Mouse (Mus musculus): ENCODE measurements around the gene Cactin.
A peak's percentile ranks its signal among the peaks of the same experiment; 100 is the strongest.

The Cactin gene

GRCm38 (mm10) chr10:81319741-81320549 lies 958 bp upstream of the Cactin start:
- peak; percentile 98 for DNase-seq

- DNase-seq = no peak
These were observed 533 bp downstream of the Cactin start for GRCm38 (mm10) chr10:81321436-81321835.

DNA sequence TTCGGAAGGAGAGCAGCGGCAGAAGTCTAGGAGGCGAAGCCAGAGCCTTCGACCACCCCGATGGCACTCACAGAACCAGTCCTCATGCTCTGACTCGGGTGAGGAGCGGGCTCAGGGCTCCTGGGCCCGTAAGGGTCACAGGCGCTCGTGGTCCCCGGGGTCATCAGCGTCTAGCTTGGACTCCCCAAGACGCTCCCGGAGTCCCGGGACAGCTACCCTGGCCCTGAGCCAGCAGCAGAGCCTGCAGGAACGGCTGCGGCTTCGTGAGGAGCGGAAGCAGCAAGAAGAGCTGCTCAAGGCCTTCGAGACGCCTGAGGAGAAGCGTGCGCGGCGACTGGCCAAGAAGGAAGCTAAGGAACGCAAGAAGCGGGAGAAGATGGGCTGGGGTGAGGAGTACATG lies 1.5 kb downstream of the Cactin start:
- peak; percentile 34 for DNase-seq

GRCm38 (mm10) chr10:81323141-81323775 lies 2.4 kb downstream of the Cactin start:
- no peak for DNase-seq

- DNase-seq = no peak
These were observed 3.1 kb downstream of the Cactin start for GRCm38 (mm10) chr10:81323791-81324530.

- DNase-seq = no peak
These were observed 4.3 kb downstream of the Cactin start for GRCm38 (mm10) chr10:81325176-81325575.

- DNase-seq = no peak
These were observed 4.9 kb downstream of the Cactin start for GRCm38 (mm10) chr10:81325781-81326180.

- DNase-seq = peak; percentile 54
These were observed 6.0 kb downstream of the Cactin start for GRCm38 (mm10) chr10:81326858-81327257.

DNA sequence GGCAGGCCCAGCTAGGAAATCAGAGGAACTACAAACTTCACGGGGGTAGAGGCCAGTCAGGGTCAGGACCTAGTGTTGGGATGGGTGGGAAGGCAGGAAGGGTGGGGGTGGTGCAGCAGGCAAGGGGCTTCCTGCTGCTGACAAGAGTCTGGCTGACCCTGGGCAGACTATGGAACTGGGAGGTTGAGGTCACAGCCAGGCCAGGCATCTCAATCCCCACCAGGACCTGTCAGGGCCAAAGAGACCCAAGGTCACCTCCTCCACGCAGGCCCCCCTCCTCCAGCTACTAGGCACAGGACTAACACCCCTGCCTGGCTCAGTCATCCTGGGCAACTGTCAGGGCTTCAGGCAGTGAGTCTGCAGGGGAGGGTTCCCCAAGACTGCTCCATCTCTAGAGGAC lies 7.1 kb downstream of the Cactin start:
- no peak for DNase-seq

- peak; percentile 92 for DNase-seq
These were observed 7.5 kb downstream of the Cactin start, which contains the start of gene Tbxa2r for GRCm38 (mm10) chr10:81328386-81328785. Gene Tbxa2r (plus strand): TSS chr10:81328731.

DNA sequence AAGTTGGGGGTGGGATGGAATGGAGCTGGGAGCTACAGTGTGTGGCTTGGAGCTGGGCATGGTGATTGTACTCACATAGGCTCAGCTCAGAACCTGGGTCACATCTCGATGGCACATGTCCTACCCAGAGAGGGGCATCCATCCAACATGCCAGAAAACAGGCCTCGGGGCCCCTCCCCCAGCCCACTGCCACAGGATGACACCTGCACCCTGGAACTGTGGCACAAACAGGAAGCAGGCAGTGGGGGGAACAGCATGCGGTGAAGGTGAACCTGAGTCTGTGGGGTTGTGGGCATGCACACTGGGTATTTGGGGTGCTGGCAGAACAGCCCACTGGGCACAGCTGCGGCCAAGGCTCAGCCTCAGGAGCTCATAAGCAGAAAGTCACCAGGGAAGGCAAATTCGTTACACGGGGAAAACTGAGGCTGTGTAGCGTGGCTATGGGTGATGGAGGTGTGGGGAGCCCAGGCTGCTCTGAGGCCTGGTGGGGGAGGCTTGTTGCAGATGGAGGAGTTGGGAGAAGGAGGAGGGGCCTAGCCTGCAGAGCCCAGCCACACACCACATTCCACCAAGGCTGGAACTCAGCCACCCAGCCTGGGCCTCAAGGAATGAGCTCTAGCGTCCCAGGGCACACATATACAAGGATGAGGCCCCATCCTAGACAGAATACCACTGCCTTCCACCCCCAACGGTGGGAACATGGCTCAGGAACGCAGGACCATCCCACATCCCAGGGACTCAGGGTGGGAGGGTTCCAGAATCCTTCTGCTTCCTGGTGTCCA lies 8.5 kb downstream of the Cactin start:
- peak; percentile 91 for DNase-seq

GRCm38 (mm10) chr10:81330007-81330406 lies 9.1 kb downstream of the Cactin start:
- peak; percentile 56 for DNase-seq

DNA sequence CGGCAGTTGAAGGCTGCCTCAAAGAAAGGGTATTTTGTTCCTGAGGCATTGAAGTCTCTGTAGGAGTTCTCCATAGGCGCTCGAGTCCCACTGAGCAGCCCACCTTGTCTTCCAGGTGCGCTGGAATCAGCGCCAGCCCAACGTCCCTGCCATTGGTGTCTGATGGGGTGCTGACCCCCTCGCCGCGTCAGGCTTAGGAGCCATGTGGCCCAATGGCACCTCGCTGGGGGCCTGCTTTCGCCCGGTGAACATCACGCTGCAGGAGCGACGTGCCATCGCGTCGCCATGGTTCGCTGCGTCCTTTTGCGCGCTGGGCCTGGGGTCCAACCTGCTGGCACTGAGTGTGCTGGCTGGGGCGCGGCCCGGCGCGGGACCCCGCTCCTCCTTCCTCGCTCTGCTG lies 11.4 kb downstream of the Cactin start:
- DNase-seq = no peak

DNA sequence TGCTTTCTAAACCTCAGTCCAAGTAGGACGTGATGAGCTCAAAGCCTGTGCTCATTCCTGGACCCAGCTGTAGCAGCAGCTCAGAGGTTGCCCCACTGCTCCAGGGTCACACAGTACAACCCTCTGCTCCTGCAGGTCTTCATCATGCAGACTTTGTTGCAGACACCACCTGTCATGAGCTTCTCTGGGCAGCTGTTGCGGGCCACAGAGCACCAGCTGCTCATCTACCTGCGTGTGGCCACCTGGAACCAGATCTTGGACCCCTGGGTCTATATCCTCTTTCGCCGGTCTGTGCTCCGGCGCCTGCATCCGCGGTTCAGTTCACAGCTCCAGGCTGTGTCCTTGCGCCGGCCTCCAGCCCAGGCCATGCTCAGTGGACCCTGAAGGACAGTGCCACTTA lies 13.4 kb downstream of the Cactin start:
- no peak for DNase-seq

DNA sequence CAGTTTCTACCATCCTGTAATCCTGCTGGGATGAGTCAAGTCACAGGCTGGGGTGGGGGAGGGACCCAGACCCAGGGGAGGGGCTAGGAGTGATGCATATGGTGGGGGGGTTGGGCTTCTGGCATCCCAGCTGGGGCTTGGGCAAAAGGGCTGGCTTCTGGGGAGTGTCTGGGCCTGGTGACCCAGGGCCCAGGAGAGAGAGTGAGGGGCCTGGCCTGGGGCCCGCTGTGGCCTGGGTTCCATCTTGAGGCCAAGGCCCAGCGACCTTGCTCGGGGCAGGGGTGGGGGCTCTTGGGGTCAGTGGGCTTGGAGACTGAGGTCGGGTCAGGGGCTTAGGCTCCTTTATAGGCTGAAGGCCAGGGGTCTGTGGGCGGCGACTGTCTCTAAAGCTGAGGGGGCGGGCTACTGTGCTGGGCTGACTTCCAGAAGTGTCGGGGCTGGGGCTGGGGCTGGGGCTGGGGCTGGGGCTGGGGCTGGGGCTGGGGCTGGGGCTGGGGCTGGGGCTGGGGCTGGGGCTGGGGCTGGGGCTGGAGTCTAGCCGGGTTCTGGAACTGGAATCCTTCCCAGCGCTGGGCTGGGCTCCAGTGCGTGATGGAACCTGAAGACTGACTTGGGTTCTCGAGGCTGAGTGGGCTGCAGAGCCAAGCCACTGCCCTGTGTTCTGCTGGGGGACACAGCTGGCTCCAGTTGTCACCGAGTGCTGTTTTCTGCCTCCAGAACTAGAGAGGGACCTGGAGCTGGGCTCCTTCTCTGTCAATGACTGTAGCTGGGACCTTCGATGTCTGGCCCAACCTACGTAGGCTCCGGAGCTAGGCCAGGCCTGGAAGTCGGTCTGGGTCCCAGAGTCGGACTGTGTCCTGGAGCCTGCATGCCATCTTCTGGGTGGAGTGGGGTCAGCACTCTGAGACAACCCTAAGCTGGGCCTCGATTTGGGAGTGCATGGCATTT lies 14.8 kb downstream of the Cactin start:
- no peak for DNase-seq

DNA sequence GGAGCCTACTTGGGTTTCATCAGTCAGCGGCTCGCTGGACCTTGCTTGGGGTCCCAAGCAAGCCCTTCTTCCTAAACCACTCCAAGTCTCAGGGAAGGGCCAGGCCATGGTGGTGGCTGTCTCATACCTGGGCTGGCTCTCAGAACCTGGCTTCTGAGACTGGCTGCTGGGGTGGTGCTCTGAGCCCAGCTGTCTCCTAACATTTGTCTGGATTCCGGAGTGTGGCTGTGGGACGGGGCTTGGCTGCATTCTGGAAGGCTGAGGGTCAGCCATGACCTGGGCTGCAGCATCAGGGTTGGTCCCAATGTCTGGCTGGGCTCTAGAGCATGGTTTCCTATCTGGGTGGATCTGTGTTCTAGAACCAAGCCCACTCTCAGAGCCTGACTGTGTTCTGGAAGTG lies 15.7 kb downstream of the Cactin start:
- DNase-seq = no peak

GRCm38 (mm10) chr10:81340551-81341332 lies 19.8 kb downstream of the Cactin start:
- DNase-seq = no peak

DNA sequence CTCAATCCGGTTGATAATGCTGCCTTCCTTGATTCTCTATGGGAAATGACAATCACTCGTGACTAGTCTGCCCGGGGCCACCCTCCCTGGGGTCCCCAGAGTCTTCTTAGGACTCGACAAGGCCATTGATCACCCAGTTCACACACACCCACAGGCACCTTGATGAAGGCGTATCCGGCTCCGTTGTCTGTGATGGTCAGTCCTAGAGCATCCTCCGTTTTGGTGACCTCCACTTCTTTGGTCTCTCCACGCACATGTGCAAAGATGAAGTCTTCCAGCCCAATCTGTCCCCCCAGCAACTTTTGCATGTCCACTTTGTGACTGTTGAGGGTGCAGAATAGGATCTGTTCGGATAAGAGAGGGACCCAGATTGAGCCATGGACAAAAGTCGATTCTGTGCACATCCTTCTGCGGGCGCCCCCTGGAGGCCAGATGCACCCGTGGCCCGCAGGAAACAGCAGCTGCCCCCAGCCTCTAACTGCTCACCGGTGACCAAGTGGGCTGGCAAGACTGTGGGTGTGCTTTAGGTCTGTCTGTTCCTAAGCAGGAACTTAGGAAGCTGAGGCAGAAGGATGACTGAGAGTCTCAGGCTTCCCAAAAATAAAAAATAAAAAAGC lies 20.5 kb downstream of the Cactin start:
- DNase-seq = peak; percentile 94

DNA sequence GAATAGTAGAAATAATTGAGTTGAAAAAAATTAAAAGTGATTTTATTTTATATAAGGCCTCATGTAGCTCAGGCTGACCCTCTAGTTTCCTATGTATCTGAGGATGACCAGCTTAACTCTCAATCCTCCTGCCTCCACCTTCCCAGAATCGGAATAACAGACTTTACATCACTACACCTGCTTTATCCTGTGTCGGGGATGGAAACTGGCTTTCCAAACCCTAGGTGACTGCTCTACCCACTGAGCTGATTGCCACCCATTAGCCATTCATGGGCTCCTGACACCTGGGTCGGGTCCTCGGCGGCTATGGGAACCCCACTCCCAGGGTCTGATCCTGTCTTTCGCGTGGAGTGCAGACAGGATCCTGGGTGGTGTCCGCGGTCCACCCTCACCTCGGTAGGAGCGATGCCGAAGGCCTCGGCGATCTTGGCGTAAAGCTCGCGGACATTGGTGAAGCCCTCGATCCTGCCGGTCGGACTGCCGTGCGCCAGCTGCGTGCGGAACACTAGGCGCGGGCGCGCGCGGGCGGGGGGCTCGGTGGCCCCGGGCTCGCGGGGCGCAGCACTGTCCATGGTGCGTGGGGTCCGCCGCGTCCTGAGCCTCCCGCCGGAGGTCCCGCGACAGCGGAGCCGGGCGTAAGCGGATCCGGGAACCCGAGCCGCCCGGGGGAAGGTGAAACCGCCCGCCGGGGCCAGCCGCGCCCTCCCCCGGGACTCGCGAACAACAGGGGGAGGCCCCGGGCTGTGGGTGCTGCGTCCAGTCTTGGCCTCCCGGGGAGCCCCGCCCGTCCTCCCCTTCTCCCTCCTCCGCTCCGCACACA lies 22.0 kb downstream of the Cactin start, which contains the start of gene Gipc3:
Gipc3 (minus strand) TSS at position 581 of the 820 bp plus-strand sequence.
- peak; percentile 62 for DNase-seq
